Mouse (Mus musculus) stomach, embryonic 15.5 days (tissue): ENCODE results near the gene Cnih2. TPM values are rescaled to one million over a fixed set of nuclear protein-coding genes. Genes with fewer than 3 reads are reported as not detected.
A peak's percentile ranks its signal among the peaks of the same experiment; 100 is the strongest.

Experiments used
- ATAC-seq: fragments of 200-750 bp; cut with Nextera tagmentation; 2 replicates; pipeline ENCODE4 v1.8.0; 2017; ENCODE audit warnings: low read depth, moderate number of reproducible peaks, moderate TSS enrichment; ENCODE audit not compliant: insufficient read depth, low FRiP score
- H3K27ac ChIP-seq: fragments of 300-500 bp; sonication (generic); 2 replicates; pipeline ENCODE4 v1.5.1; 2015; ENCODE audit warnings: mild to moderate bottlenecking, inconsistent platforms
- H3K27me3 ChIP-seq: fragments of 300-500 bp; sonication (generic); replicated peaks from 2 replicates; pipeline ENCODE4 v1.6.1; 2015; ENCODE audit warnings: inconsistent platforms
- H3K36me3 ChIP-seq: fragments of 300-500 bp; sonication (generic); 2 replicates; pipeline ENCODE4 v1.6.1; 2015; ENCODE audit warnings: inconsistent platforms
- H3K4me1 ChIP-seq: fragments of 300-500 bp; sonication (generic); 2 replicates; pipeline ENCODE4 v1.6.1; 2015; ENCODE audit warnings: inconsistent platforms
- H3K4me2 ChIP-seq: fragments of 300-500 bp; sonication (generic); 2 replicates; pipeline ENCODE4 v1.6.1; 2015; ENCODE audit warnings: mild to moderate bottlenecking, inconsistent platforms
- H3K4me3 ChIP-seq: fragments of 300-500 bp; sonication (generic); replicated peaks from 2 replicates; pipeline ENCODE4 v1.5.1; 2015; ENCODE audit warnings: inconsistent platforms
- H3K9ac ChIP-seq: fragments of 300-500 bp; sonication (generic); 2 replicates; pipeline ENCODE4 v1.6.1; 2015; ENCODE audit warnings: inconsistent platforms
- H3K9me3 ChIP-seq: fragments of 300-500 bp; sonication (generic); 2 replicates; pipeline ENCODE4 v1.6.1; 2016; ENCODE audit warnings: inconsistent platforms
- WGBS: fragments of 180-500 bp; shearing (Covaris S2); methylation state at CpG from one replicate; pipeline ENCODE4 v1.1.7; 2015; 5-methylcytosine and 5-hydroxymethylcytosine counted together
- polyA plus RNA-seq: library from polyadenylated mRNA; unstranded; fragments of >200 nt; fragmentation: Nextera tagmentation; extraction: Ambion mirVana; gene quantifications from 2 replicates; pipeline ENCODE4 v1.2.1, GENCODE M21; 2015

Cnih2 gene
- polyA plus RNA-seq, 1 experiment from 2014 or later = 16.6 TPM

GRCm38 (mm10) chr19:5072389-5073019, 25.8 kb downstream of the Cnih2 start:
- H3K4me3 ChIP-seq = peak overlapping the region; percentile 58
- 0 out of 2 replicates have a peak overlapping the region, but pooled peaks have one; percentile 16 for H3K9ac ChIP-seq
- H3K36me3 ChIP-seq = no peaks in the 10 kb centered on the region
- ATAC-seq = peak; percentile 4; the same call in 1 of the 2 replicates
- peaks cover 5% of the 10 kb centered on the region; the same call in 1 of the 2 replicates for H3K27me3 ChIP-seq
- no peaks in the 10 kb centered on the region for H3K9me3 ChIP-seq
- 3% methylated on average over 20 of the region's 20 CpGs for WGBS
- peaks cover 39% of the 10 kb centered on the region for H3K4me1 ChIP-seq
- peak overlapping the region; percentile 79 for H3K4me2 ChIP-seq
- peak overlapping the region; percentile 92 for H3K27ac ChIP-seq

- peak overlapping the region; percentile 58 for H3K4me3 ChIP-seq
- H3K27ac ChIP-seq = peak overlapping the region; percentile 92
- H3K4me1 ChIP-seq = peaks cover 46% of the 10 kb centered on the region
- WGBS = under 1% methylated on average over 40 of the region's 40 CpGs
- peak overlapping the region; percentile 29; the same call in 1 of the 2 replicates for H3K9ac ChIP-seq
- peak; percentile 83 for ATAC-seq
- H3K4me2 ChIP-seq = peak overlapping the region; percentile 79
- H3K36me3 ChIP-seq = no peaks in the 10 kb centered on the region
- H3K9me3 ChIP-seq = no peaks in the 10 kb centered on the region
- peaks cover 5% of the 10 kb centered on the region; the same call in 1 of the 2 replicates for H3K27me3 ChIP-seq
Observed at GRCm38 (mm10) chr19:5071545-5072369, 26.6 kb downstream of the Cnih2 start.

GRCm38 (mm10) chr19:5071077-5071476, 27.2 kb downstream of the Cnih2 start:
- WGBS = 8% methylated on average over 11 of the region's 11 CpGs

GRCm38 (mm10) chr19:5069978-5070377, 28.3 kb downstream of the Cnih2 start:
- Histone ChIP-seq H3K27me3 (peaks cover 5% of the 10 kb centered on the region; the same call in 1 of the 2 replicates), H3K27ac (peak overlapping the region; percentile 92; the same call in 1 of the 2 replicates), H3K4me1 (peaks cover 53% of the 10 kb centered on the region), H3K9ac (peak overlapping the region; percentile 2; the same call in 1 of the 2 replicates), H3K9me3 (no peaks in the 10 kb centered on the region), H3K4me3 (peak overlapping the region; percentile 58), H3K4me2 (peak overlapping the region; percentile 79), H3K36me3 (no peaks in the 10 kb centered on the region)
- ATAC-seq = no peak
- 71% methylated on average over 7 of the region's 7 CpGs for WGBS

More at GRCm38 (mm10) chr19:5071077-5071476, 27.2 kb downstream of the Cnih2 start:
- Histone ChIP-seq H3K9ac (peak overlapping the region; percentile 29; the same call in 1 of the 2 replicates), H3K36me3 (no peaks in the 10 kb centered on the region), H3K27ac (peak overlapping the region; percentile 92), H3K4me2 (peak overlapping the region; percentile 79), H3K9me3 (no peaks in the 10 kb centered on the region), H3K4me3 (peak overlapping the region; percentile 58), H3K27me3 (peaks cover 5% of the 10 kb centered on the region; the same call in 1 of the 2 replicates), H3K4me1 (peaks cover 46% of the 10 kb centered on the region)
- no peak for ATAC-seq

- no peak for ATAC-seq
- 0 out of 2 replicates have a peak overlapping the region, but pooled peaks have one; percentile 92 for H3K27ac ChIP-seq
- H3K4me1 ChIP-seq = peaks cover 53% of the 10 kb centered on the region
- 0 out of 2 replicates have a peak overlapping the region, but pooled peaks have one; percentile 2 for H3K9ac ChIP-seq
- peaks cover 5% of the 10 kb centered on the region; the same call in 1 of the 2 replicates for H3K27me3 ChIP-seq
- WGBS = 74% methylated on average over 5 of the region's 5 CpGs
- H3K36me3 ChIP-seq = no peaks in the 10 kb centered on the region
- no peaks in the 10 kb centered on the region for H3K9me3 ChIP-seq
- peak overlapping the region; percentile 58 for H3K4me3 ChIP-seq
- H3K4me2 ChIP-seq = peak overlapping the region; percentile 79
Observed at GRCm38 (mm10) chr19:5069486-5069885, 28.8 kb downstream of the Cnih2 start.

GRCm38 (mm10) chr19:5068570-5069234, 29.6 kb downstream of the Cnih2 start:
- WGBS = 29% methylated on average over 21 of the region's 21 CpGs
- Histone ChIP-seq H3K27ac (peak overlapping the region; percentile 93), H3K4me1 (peaks cover 53% of the 10 kb centered on the region), H3K9me3 (no peaks in the 10 kb centered on the region), H3K27me3 (peaks cover 5% of the 10 kb centered on the region; the same call in 1 of the 2 replicates), H3K9ac (peak overlapping the region; percentile 64; the same call in 1 of the 2 replicates), H3K4me2 (peak overlapping the region; percentile 79), H3K36me3 (no peaks in the 10 kb centered on the region), H3K4me3 (peak overlapping the region; percentile 58)
- ATAC-seq = no peak

GRCm38 (mm10) chr19:5067867-5068569, 30.3 kb downstream of the Cnih2 start, which contains the start of gene Cd248:
Gene Cd248, plus strand, starts transcription at chr19:5068078.
- Histone ChIP-seq H3K27ac (peak within 1 kb of the TSS; percentile 93), H3K9me3 (no peaks in the 10 kb centered on the region), H3K4me1 (peaks cover 52% of the 10 kb centered on the region), H3K36me3 (no peaks in the 10 kb centered on the region), H3K4me3 (peak within 1 kb of the TSS; percentile 58), H3K9ac (peak within 1 kb of the TSS; percentile 64), H3K27me3 (peaks cover 5% of the 10 kb centered on the region; the same call in 1 of the 2 replicates), H3K4me2 (peak within 1 kb of the TSS; percentile 79)
- peak; percentile 60; the same call in 1 of the 2 replicates for ATAC-seq
- 1% methylated on average over 54 of the region's 56 CpGs for WGBS

- no peaks in the 10 kb centered on the region for H3K36me3 ChIP-seq
- no peak overlapping the region for H3K9ac ChIP-seq
- ATAC-seq = no peak; the same call in 1 of the 2 replicates
- peaks cover 46% of the 10 kb centered on the region for H3K4me1 ChIP-seq
- H3K27me3 ChIP-seq = peaks cover 5% of the 10 kb centered on the region; the same call in 1 of the 2 replicates
- peak overlapping the region; percentile 58 for H3K4me3 ChIP-seq
- H3K9me3 ChIP-seq = no peaks in the 10 kb centered on the region
- H3K4me2 ChIP-seq = peak overlapping the region; percentile 79
- WGBS = 5% methylated on average over 15 of the region's 15 CpGs
- H3K27ac ChIP-seq = peak overlapping the region; percentile 93
Observed at GRCm38 (mm10) chr19:5067040-5067799, 31.1 kb downstream of the Cnih2 start.

GRCm38 (mm10) chr19:5065104-5065503, 33.2 kb downstream of the Cnih2 start:
- no peak overlapping the region for H3K27ac ChIP-seq
- 36% methylated on average over 7 of the region's 7 CpGs for WGBS
- H3K4me2 ChIP-seq = no peak overlapping the region
- H3K4me1 ChIP-seq = peaks cover 51% of the 10 kb centered on the region
- H3K36me3 ChIP-seq = no peaks in the 10 kb centered on the region
- H3K27me3 ChIP-seq = peaks cover 5% of the 10 kb centered on the region; the same call in 1 of the 2 replicates
- H3K9ac ChIP-seq = no peak overlapping the region
- H3K9me3 ChIP-seq = no peaks in the 10 kb centered on the region
- no peak overlapping the region for H3K4me3 ChIP-seq
- ATAC-seq = no peak

- Histone ChIP-seq H3K4me3 (no peak overlapping the region), H3K27ac (no peak overlapping the region), H3K36me3 (no peaks in the 10 kb centered on the region), H3K9me3 (no peaks in the 10 kb centered on the region), H3K4me2 (no peak overlapping the region), H3K9ac (no peak overlapping the region), H3K4me1 (peaks cover 53% of the 10 kb centered on the region), H3K27me3 (no peaks in the 10 kb centered on the region)
- 62% methylated on average over 6 of the region's 6 CpGs for WGBS
- ATAC-seq = no peak
Observed at GRCm38 (mm10) chr19:5062446-5062845, 35.9 kb downstream of the Cnih2 start.
